In the genomic region with DNA sequence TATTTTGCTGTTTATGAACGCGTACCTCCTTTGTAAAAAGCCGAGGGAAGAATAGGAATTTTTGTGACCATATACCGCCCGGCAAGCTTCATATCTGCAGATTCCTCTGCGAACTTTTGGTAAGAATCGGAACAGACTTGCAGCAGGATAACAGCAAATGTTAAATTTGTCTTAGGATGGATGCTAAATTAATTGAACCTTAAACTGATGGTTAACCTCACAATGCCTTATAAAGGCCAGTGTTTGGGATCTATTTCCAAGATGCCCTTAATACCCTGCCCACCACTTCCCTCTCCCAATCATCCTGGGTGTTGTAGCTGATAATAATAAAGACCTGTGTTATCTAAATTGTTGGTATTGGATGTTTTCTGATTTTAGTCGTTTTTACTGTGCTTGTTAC, we compare ENCODE assay signal across 8 mouse cellular contexts. TPM values are rescaled to one million over a fixed set of nuclear protein-coding genes. Genes with fewer than 3 reads are reported as not detected.
DNase-seq lines count a peak whose midpoint lies in the region; ATAC-seq lines count a peak whose summit lies in the region.

No protein-coding gene starts in this region.

- no peak for DNase-seq in lung, postnatal 10 days
- DNase-seq in limb, embryonic 10.5 days (ENCODE audit: low spot score) = no peak
- DNase-seq in right cerebral cortex, postnatal 14 days = no peak
- no peak for DNase-seq in spleen, postnatal 4 days (ENCODE audit: low spot score in 2 of 2)
- no peak for DNase-seq in layer of hippocampus, adult 9-10 months (ENCODE audit: low spot score)

- ATAC-seq in lung, embryonic 16.5 days (ENCODE audit: low read depth) = no peak
- no peak for ATAC-seq in embryonic facial prominence, embryonic 13.5 days (ENCODE audit: insufficient number of reproducible peaks, insufficient read depth, low FRiP score, low TSS enrichment, low read depth)
- ATAC-seq in neural tube, embryonic 15.5 days (ENCODE audit: low FRiP score) = no peak

- H3K4me3 ChIP-seq in lung, embryonic 16.5 days (ENCODE audit: low read length) = peak overlapping the region; percentile 90
- H3K4me3 ChIP-seq in embryonic facial prominence, embryonic 13.5 days = peak overlapping the region; percentile 86
- peak overlapping the region; percentile 90 for H3K4me3 ChIP-seq in limb, embryonic 10.5 days
- peak overlapping the region; percentile 97 for H3K4me3 ChIP-seq in neural tube, embryonic 15.5 days (replicated peaks)

- H3K9ac ChIP-seq in lung, embryonic 16.5 days (ENCODE audit: low read length) = peak overlapping the region; percentile 94
- peak overlapping the region; percentile 94 for H3K9ac ChIP-seq in embryonic facial prominence, embryonic 13.5 days
- H3K9ac ChIP-seq in neural tube, embryonic 15.5 days (replicated peaks) = peak overlapping the region; percentile 97

- 0 out of 2 replicates have a peak, but pooled peaks cover 4% of the 10 kb centered on the region for H3K36me3 ChIP-seq in lung, embryonic 16.5 days (ENCODE audit: control insufficient read depth, insufficient read depth, low read length)
- no peaks in the 10 kb centered on the region for H3K36me3 ChIP-seq in embryonic facial prominence, embryonic 13.5 days
- no peaks in the 10 kb centered on the region for H3K36me3 ChIP-seq in limb, embryonic 10.5 days
- no peaks in the 10 kb centered on the region for H3K36me3 ChIP-seq in neural tube, embryonic 15.5 days

- H3K4me1 ChIP-seq in lung, embryonic 16.5 days (replicated peaks; ENCODE audit: control insufficient read depth, insufficient read depth, low read length) = peaks cover 14% of the 10 kb centered on the region
- peaks cover 24% of the 10 kb centered on the region for H3K4me1 ChIP-seq in embryonic facial prominence, embryonic 13.5 days
- peaks cover 21% of the 10 kb centered on the region for H3K4me1 ChIP-seq in limb, embryonic 10.5 days
- peaks cover 19% of the 10 kb centered on the region for H3K4me1 ChIP-seq in neural tube, embryonic 15.5 days

- no peaks in the 10 kb centered on the region for H3K27me3 ChIP-seq in lung, embryonic 16.5 days (ENCODE audit: control insufficient read depth, insufficient read depth, low read depth, low read length)
- H3K27me3 ChIP-seq in embryonic facial prominence, embryonic 13.5 days = no peaks in the 10 kb centered on the region
- no peaks in the 10 kb centered on the region for H3K27me3 ChIP-seq in limb, embryonic 10.5 days (ENCODE audit: low read depth, poor library complexity, severe bottlenecking)
- no peaks in the 10 kb centered on the region for H3K27me3 ChIP-seq in neural tube, embryonic 15.5 days (replicated peaks)

- H3K27ac ChIP-seq in lung, embryonic 16.5 days (ENCODE audit: low read length) = peak overlapping the region; percentile 99
- peak overlapping the region; percentile 98; the same call in 1 of the 2 replicates for H3K27ac ChIP-seq in embryonic facial prominence, embryonic 13.5 days
- no peak overlapping the region for H3K27ac ChIP-seq in limb, embryonic 10.5 days
- peak overlapping the region; percentile 98; the same call in 1 of the 2 replicates for H3K27ac ChIP-seq in neural tube, embryonic 15.5 days (replicated peaks)

- peak overlapping the region; percentile 64 for H3K4me2 ChIP-seq in lung, embryonic 16.5 days (ENCODE audit: low read depth, low read length)
- H3K4me2 ChIP-seq in embryonic facial prominence, embryonic 13.5 days = peak overlapping the region; percentile 76
- peak overlapping the region; percentile 59 for H3K4me2 ChIP-seq in neural tube, embryonic 15.5 days

- 5% methylated on average over 8 of the region's 8 CpGs for WGBS in lung, embryonic 16.5 days
- 23% methylated on average over 8 of the region's 8 CpGs for WGBS in embryonic facial prominence, embryonic 13.5 days
- WGBS in limb, embryonic 10.5 days = 46% methylated on average over 8 of the region's 8 CpGs
- 18% methylated on average over 8 of the region's 8 CpGs for WGBS in neural tube, embryonic 15.5 days

- H3K9me3 ChIP-seq in lung, embryonic 16.5 days (ENCODE audit: control insufficient read depth, low read length) = no peaks in the 10 kb centered on the region
- no peaks in the 10 kb centered on the region for H3K9me3 ChIP-seq in embryonic facial prominence, embryonic 13.5 days
- no peaks in the 10 kb centered on the region for H3K9me3 ChIP-seq in limb, embryonic 10.5 days (replicated peaks)
- no peaks in the 10 kb centered on the region for H3K9me3 ChIP-seq in neural tube, embryonic 15.5 days (replicated peaks)

RNA-seq across cellular contexts. Expression of gene Cd47, which starts 56.3 kb away (rescaled TPM):
- 136 TPM in 2 replicates for polyA plus RNA-seq in lung, embryonic 16.5 days (2015; fragmentation: Nextera tagmentation; extraction: Ambion mirVana)
- 70.1 and 83.0 TPM in 2 replicates for polyA plus RNA-seq in embryonic facial prominence, embryonic 13.5 days (2015; fragmentation: Nextera tagmentation; extraction: Ambion mirVana)
- polyA plus RNA-seq in limb, embryonic 10.5 days (2016; fragmentation: Nextera tagmentation; extraction: Ambion mirVana) = 21.3 and 26.6 TPM in 2 replicates
- 153 and 156 TPM in 2 replicates for polyA plus RNA-seq in neural tube, embryonic 15.5 days (2015; fragmentation: Nextera tagmentation; extraction: Ambion mirVana)
